Mouse (Mus musculus) myocyte (in vitro differentiated cells): Measurements from ENCODE around the gene Hrct1. TPM values are rescaled to one million over a fixed set of nuclear protein-coding genes. Genes with fewer than 3 reads are reported as not detected.

Experiments used
- H3K27me3 ChIP-seq: one replicate; pipeline ENCODE4 v1.6.1; 2011; ENCODE audit not compliant: control insufficient read depth, insufficient read depth, insufficient read length
- H3K36me3 ChIP-seq: one replicate; pipeline ENCODE4 v1.6.1; 2011; ENCODE audit not compliant: control insufficient read depth, insufficient read depth
- H3K4me2 ChIP-seq: one replicate; pipeline ENCODE4 v1.6.1; 2011; ENCODE audit warnings: low read depth, control low read depth
- H3K4me3 ChIP-seq: one replicate; pipeline ENCODE4 v1.5.1; 2011; ENCODE audit warnings: mild to moderate bottlenecking, control low read depth, moderate library complexity
- H3K79me2 ChIP-seq: one replicate; pipeline ENCODE4 v1.6.1; 2011; ENCODE audit not compliant: control insufficient read depth, insufficient read depth
- H3ac ChIP-seq: one replicate; pipeline ENCODE4 v1.6.1; 2011; ENCODE audit not compliant: control insufficient read depth, insufficient read length
- CEBPB ChIP-seq: IDR thresholded peaks from 2 replicates; pipeline ENCODE4 v1.6.1; 2011; ENCODE audit warnings: mild to moderate bottlenecking, moderate library complexity; ENCODE audit not compliant: poor library complexity, insufficient read depth, severe bottlenecking
- E2F4 ChIP-seq: IDR thresholded peaks from one replicate; pipeline ENCODE4 v1.6.1; 2011; ENCODE audit warnings: mild to moderate bottlenecking, control low read depth, moderate library complexity; ENCODE audit not compliant: insufficient read depth
- MAX ChIP-seq: IDR thresholded peaks from one replicate; pipeline ENCODE4 v1.6.1; 2011; ENCODE audit warnings: low read depth, mild to moderate bottlenecking, control low read depth
- MYOD1 ChIP-seq, 3 experiments: IDR thresholded peaks; one replicate each; pipeline ENCODE4 v1.6.1; 2011; ENCODE audit warnings: control low read depth in 2 of 3, low read depth in 2 of 3, mild to moderate bottlenecking in 2 of 3, moderate library complexity in 1 of 3; ENCODE audit not compliant: insufficient read length in 2 of 3, control insufficient read depth in 1 of 3
- MYOG ChIP-seq, 3 experiments: IDR thresholded peaks; one replicate each; pipeline ENCODE4 v1.6.1; 2011; ENCODE audit warnings: control low read depth in 2 of 3, low read depth in 2 of 3, mild to moderate bottlenecking in 2 of 3; ENCODE audit not compliant: insufficient read length in 2 of 3, control insufficient read depth in 1 of 3, insufficient read depth in 1 of 3
- POLR2A ChIP-seq: IDR thresholded peaks from one replicate; pipeline ENCODE4 v1.6.1; 2011; ENCODE audit warnings: low read depth, mild to moderate bottlenecking, control low read depth, moderate library complexity; ENCODE audit not compliant: insufficient read length
- POLR2AphosphoS2 ChIP-seq: IDR thresholded peaks from one replicate; pipeline ENCODE4 v1.6.1; 2011; ENCODE audit warnings: low read depth, control low read depth; ENCODE audit not compliant: insufficient read length
- REST ChIP-seq: IDR thresholded peaks from one replicate; pipeline ENCODE4 v1.6.1; 2011; ENCODE audit warnings: mild to moderate bottlenecking, control low read depth, moderate library complexity; ENCODE audit not compliant: insufficient read depth, insufficient read length
- SRF ChIP-seq: IDR thresholded peaks from one replicate; pipeline ENCODE4 v1.6.1; 2011; ENCODE audit warnings: low read depth; ENCODE audit not compliant: control insufficient read depth, insufficient read length
- TCF12 ChIP-seq: IDR thresholded peaks from one replicate; pipeline ENCODE4 v1.6.1; 2011; ENCODE audit warnings: mild to moderate bottlenecking, control low read depth; ENCODE audit not compliant: poor library complexity, insufficient read depth, severe bottlenecking
- TCF3 ChIP-seq: IDR thresholded peaks from one replicate; pipeline ENCODE4 v1.6.1; 2011; ENCODE audit warnings: low read depth, control low read depth; ENCODE audit not compliant: insufficient read length
- USF1 ChIP-seq: IDR thresholded peaks from one replicate; pipeline ENCODE4 v1.6.1; 2011; ENCODE audit warnings: low read depth, mild to moderate bottlenecking, control low read depth, moderate library complexity
- polyA plus RNA-seq: library from polyadenylated mRNA; unstranded; fragments of >200 nt; fragmentation: generic; extraction: Trizol; gene quantifications from one replicate; pipeline ENCODE4 v1.2.1, GENCODE M21; 2012; ENCODE audit warnings: missing spikeins

The Hrct1 gene
- polyA plus RNA-seq, 1 experiment = 0.78 TPM

DNA sequence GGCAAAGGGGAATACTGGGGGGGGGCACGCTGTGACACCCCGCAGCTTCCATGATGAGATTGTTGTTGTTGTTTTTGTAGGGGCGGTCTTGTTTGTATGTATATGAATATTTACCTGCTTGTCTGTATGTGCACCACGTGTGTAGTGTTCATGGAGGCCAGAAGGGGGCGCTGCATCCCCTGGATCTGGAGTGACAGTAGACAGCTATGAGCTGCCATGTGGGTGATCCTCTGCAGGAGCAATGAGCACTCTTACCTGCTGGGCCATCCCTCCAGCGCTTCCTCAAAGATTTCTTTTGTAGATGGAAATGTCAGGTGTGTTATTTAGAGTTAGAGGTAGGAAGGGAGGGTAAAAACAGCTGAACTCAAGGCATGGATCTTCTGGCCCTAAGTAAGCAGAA, 23.5 kb upstream of the Hrct1 start:
- TF ChIP-seq SRF (no peak), USF1 (no peak), E2F4 (no peak), TCF12 (no peak), TCF3 (no peak), MAX (no peak), CEBPB (no peak), REST (no peak), POLR2A (no peak), MYOG (IDR thresholded peaks at IDR 0.05; ENCODE audit: control insufficient read depth in 1 of 3, insufficient read depth in 1 of 3, insufficient read length in 2 of 3, low read depth in 2 of 3) (no peak), MYOD1 (IDR thresholded peaks at IDR 0.05; ENCODE audit: control insufficient read depth in 1 of 3, insufficient read length in 2 of 3, low read depth in 2 of 3) (no peak), POLR2AphosphoS2 (no peak)
- peaks cover 63% of the 10 kb centered on the region for H3K27me3 ChIP-seq
- H3ac ChIP-seq = no peak overlapping the region
- H3K36me3 ChIP-seq = no peaks in the 10 kb centered on the region
- H3K79me2 ChIP-seq = no peaks in the 10 kb centered on the region
- H3K4me3 ChIP-seq = no peak overlapping the region
- H3K4me2 ChIP-seq = no peak overlapping the region

GRCm38 (mm10) chr4:43703851-43704250, 23.1 kb upstream of the Hrct1 start:
- no peak overlapping the region for H3K4me2 ChIP-seq
- TF ChIP-seq MYOD1 (IDR thresholded peaks at IDR 0.05; ENCODE audit: control insufficient read depth in 1 of 3, insufficient read length in 2 of 3, low read depth in 2 of 3) (no peak), POLR2A (no peak), USF1 (no peak), TCF12 (no peak), REST (no peak)
- H3K4me3 ChIP-seq = no peak overlapping the region
- peaks cover 67% of the 10 kb centered on the region for H3K27me3 ChIP-seq
- no peaks in the 10 kb centered on the region for H3K79me2 ChIP-seq
- H3ac ChIP-seq = no peak overlapping the region
- H3K36me3 ChIP-seq = no peaks in the 10 kb centered on the region

DNA sequence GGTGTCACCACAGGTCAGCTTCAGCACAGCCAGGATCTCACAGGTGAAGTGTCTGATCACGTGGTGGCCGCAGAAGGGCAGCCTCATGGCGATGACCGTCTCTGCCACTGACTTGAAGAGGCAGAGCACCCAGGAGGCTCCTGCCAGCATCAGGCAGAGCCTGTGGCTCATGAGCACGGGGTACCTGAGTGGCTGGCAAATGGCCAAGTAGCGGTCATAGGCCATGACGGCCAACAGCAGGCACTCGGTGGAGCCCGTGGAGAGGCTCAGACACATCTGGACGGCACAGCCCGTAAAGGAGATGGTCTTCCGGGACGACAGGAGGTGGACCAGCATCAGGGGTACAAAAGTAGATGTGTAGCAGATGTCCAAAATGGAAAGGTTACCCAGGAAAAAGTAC, 21.0 kb upstream of the Hrct1 start:
- Histone ChIP-seq H3K36me3 (no peaks in the 10 kb centered on the region), H3K4me2 (no peak overlapping the region), H3ac (no peak overlapping the region), H3K4me3 (no peak overlapping the region), H3K27me3 (peaks cover 82% of the 10 kb centered on the region), H3K79me2 (no peaks in the 10 kb centered on the region)
- TF ChIP-seq E2F4 (no peak), SRF (no peak), POLR2A (no peak), POLR2AphosphoS2 (no peak), USF1 (no peak), REST (no peak)

DNA sequence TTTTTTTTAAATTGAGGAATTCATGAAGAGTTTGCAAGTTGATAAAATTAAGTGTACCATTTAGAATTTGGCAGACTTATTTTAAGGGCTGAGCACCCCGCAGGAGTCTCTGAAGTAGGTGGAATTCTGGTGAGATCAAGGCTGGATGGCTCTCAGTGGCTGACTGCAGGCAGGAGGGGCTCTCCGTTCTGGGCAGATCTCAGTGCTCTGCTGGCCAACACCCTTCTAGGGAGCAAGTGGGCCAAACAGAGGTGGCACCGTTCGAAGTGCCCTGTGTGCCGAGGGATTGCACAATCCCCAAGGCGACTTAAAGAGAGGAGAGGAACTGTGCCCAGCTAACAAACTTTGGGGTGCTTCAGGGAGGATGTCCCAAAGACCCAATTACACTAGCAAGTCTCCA, 17.1 kb upstream of the Hrct1 start, which contains the start of gene Olfr71:
Gene Olfr71 (minus strand): TSS at position 387 of the 400 bp plus-strand sequence.
- Histone ChIP-seq H3K36me3 (no peaks in the 10 kb centered on the region), H3K27me3 (peaks cover 62% of the 10 kb centered on the region), H3K4me3 (no peak within 1 kb of the TSS), H3K4me2 (no peak within 1 kb of the TSS), H3K79me2 (no peaks in the 10 kb centered on the region), H3ac (no peak within 1 kb of the TSS)
- TF ChIP-seq MAX = no peak

- Histone ChIP-seq H3K79me2 (no peaks in the 10 kb centered on the region), H3ac (no peak overlapping the region), H3K4me3 (no peak overlapping the region), H3K4me2 (no peak overlapping the region), H3K27me3 (peaks cover 43% of the 10 kb centered on the region), H3K36me3 (no peaks in the 10 kb centered on the region)
- TF ChIP-seq SRF = peak; percentile 16
- TF ChIP-seq CEBPB = no peak
- TF ChIP-seq USF1 = no peak
These were observed 15.2 kb upstream of the Hrct1 start for GRCm38 (mm10) chr4:43711821-43712220.

DNA sequence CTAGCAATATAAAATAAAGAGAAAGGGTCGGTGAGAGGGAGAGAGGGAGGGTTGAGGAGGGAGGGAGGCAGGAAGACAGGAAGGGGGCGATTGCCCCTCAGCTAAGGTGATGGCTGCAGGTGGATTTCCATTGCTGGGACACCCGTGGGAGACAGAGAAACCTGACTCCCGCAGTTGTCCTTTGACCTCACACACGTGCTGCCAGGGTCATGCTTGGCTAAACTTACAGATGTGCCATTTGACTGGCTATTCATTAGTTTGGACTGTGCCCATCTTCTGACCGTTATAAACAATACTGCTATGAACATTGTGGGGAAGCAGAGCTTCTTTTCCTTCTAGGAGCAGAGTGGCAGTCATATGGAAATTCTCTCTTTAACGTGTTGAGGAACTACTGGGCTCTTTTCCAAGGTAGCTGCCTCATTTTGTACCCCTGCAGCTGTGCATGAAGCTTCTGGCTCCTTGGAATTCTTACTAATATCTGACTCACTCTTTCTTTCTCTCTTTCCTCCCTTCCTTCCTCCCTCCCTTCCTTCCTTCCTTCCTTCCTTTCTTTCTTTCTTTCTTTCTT, 13.3 kb upstream of the Hrct1 start:
- Histone ChIP-seq H3K4me3 (no peak overlapping the region), H3K27me3 (peaks cover 25% of the 10 kb centered on the region), H3K79me2 (no peaks in the 10 kb centered on the region), H3K4me2 (no peak overlapping the region), H3ac (no peak overlapping the region), H3K36me3 (no peaks in the 10 kb centered on the region)
- TF ChIP-seq POLR2AphosphoS2 (no peak), USF1 (no peak), MYOD1 (IDR thresholded peaks at IDR 0.05; ENCODE audit: control insufficient read depth in 1 of 3, insufficient read length in 2 of 3, low read depth in 2 of 3) (no peak), TCF12 (no peak), SRF (no peak), MYOG (IDR thresholded peaks at IDR 0.05; ENCODE audit: control insufficient read depth in 1 of 3, insufficient read depth in 1 of 3, insufficient read length in 2 of 3, low read depth in 2 of 3) (no peak), REST (no peak), TCF3 (no peak), E2F4 (no peak), POLR2A (no peak), CEBPB (no peak), MAX (no peak)
